Mouse (Mus musculus) spleen, adult 2 months (tissue): ENCODE measurements around the gene Gsdme.

Source experiments
- CTCF ChIP-seq: fragments of 200-500 bp; IDR thresholded peaks from 2 replicates; pipeline ENCODE4 v1.5.1; 2011; ENCODE audit warnings: mild to moderate bottlenecking, inconsistent platforms; ENCODE audit not compliant: insufficient read depth, insufficient read length, insufficient replicate concordance; ENCODE audit errors: extremely low read depth
- POLR2A ChIP-seq: fragments of 200-500 bp; IDR thresholded peaks from 2 replicates; pipeline ENCODE4 v1.6.1; 2011; ENCODE audit warnings: low read depth, low read length, inconsistent platforms

DNA sequence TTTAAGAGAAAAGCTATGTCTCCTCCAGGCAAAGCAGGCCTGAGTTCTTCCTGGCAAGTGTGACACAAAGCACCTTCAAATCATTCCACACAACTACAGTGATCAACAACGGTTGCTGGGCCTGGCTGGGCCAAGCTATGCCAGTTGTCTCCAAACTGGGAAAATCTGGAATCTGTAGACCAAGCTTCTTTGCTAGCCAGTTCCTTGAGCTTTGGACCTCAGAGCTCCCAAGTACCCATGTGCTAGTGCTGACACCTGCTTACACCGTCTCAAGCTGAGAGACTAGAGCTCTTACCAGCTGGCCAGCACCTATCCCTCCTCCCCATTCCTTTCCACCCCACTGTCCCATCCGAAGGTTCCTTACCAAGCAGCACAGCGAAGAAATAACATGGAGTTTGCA is 47.7 kb downstream of the Gsdme start:
- no peak for TF ChIP-seq POLR2A
- TF ChIP-seq CTCF, result no peak
